Mouse (Mus musculus) stomach, postnatal 0 days (tissue): ENCODE results near the gene Dync1li1. TPM values are rescaled to one million over a fixed set of nuclear protein-coding genes. Genes with fewer than 3 reads are reported as not detected.

ENCODE experiments used
- ATAC-seq: fragments of 200-750 bp; cut with Nextera tagmentation; 2 replicates; pipeline ENCODE4 v1.8.0; 2017; ENCODE audit not compliant: low FRiP score, low TSS enrichment
- DNase-seq: peaks from one replicate; pipeline ENCODE4 v3.0.0-alpha.2; 2016; ENCODE audit warnings: low spot score
- H3K27ac ChIP-seq: fragments of 300-500 bp; sonication (generic); replicated peaks from 2 replicates; pipeline ENCODE4 v1.5.1; 2014; ENCODE audit warnings: mild to moderate bottlenecking, control low read depth
- H3K27me3 ChIP-seq: fragments of 300-500 bp; sonication (generic); 2 replicates; pipeline ENCODE4 v1.6.1; 2014; ENCODE audit warnings: low read length; ENCODE audit not compliant: control insufficient read depth, insufficient read depth
- H3K36me3 ChIP-seq: fragments of 300-500 bp; sonication (generic); 2 replicates; pipeline ENCODE4 v1.6.1; 2014; ENCODE audit warnings: low read length, mixed read lengths; ENCODE audit not compliant: control insufficient read depth, insufficient read depth
- H3K4me1 ChIP-seq: fragments of 300-500 bp; sonication (generic); replicated peaks from 2 replicates; pipeline ENCODE4 v1.6.1; 2014; ENCODE audit warnings: antibody characterized with exemption; ENCODE audit not compliant: control insufficient read depth, insufficient read depth
- H3K4me2 ChIP-seq: fragments of 300-500 bp; sonication (generic); replicated peaks from 2 replicates; pipeline ENCODE4 v1.6.1; 2014; ENCODE audit warnings: low read depth, mild to moderate bottlenecking, control low read depth, moderate library complexity
- H3K4me3 ChIP-seq: fragments of 300-500 bp; sonication (generic); 2 replicates; pipeline ENCODE4 v1.5.1; 2014; ENCODE audit warnings: low read depth, low read length, control low read depth
- H3K9ac ChIP-seq: fragments of 300-500 bp; sonication (generic); 2 replicates; pipeline ENCODE4 v1.6.1; 2014; ENCODE audit warnings: mild to moderate bottlenecking, low read length, control low read depth, mixed read lengths
- H3K9me3 ChIP-seq: fragments of 300-500 bp; sonication (generic); 2 replicates; pipeline ENCODE4 v1.6.1; 2016; ENCODE audit warnings: low read length; ENCODE audit not compliant: control insufficient read depth
- CTCF ChIP-seq: IDR thresholded peaks from 2 replicates; pipeline ENCODE4 v1.5.1; 2016; ENCODE audit warnings: antibody characterized with exemption, low read depth, mild to moderate bottlenecking, moderate library complexity
- EP300 ChIP-seq: optimal IDR thresholded peaks from 2 replicates; pipeline ENCODE3; 2016; ENCODE audit warnings: antibody characterized with exemption
- WGBS: fragments of 180-500 bp; shearing (Covaris S2); extraction: QIAGEN DNeasy Blood & Tissue Kit; methylation state at CpG from one replicate; pipeline ENCODE4 v1.1.7; 2014; 5-methylcytosine and 5-hydroxymethylcytosine counted together
- polyA plus RNA-seq: library from polyadenylated mRNA; unstranded; fragments of >200 nt; fragmentation: Nextera tagmentation; extraction: Ambion mirVana; gene quantifications from 2 replicates; pipeline ENCODE4 v1.2.1, GENCODE M21; 2015

Gene Dync1li1
- polyA plus RNA-seq, 1 experiment from 2014 or later = 35.7 TPM

DNA sequence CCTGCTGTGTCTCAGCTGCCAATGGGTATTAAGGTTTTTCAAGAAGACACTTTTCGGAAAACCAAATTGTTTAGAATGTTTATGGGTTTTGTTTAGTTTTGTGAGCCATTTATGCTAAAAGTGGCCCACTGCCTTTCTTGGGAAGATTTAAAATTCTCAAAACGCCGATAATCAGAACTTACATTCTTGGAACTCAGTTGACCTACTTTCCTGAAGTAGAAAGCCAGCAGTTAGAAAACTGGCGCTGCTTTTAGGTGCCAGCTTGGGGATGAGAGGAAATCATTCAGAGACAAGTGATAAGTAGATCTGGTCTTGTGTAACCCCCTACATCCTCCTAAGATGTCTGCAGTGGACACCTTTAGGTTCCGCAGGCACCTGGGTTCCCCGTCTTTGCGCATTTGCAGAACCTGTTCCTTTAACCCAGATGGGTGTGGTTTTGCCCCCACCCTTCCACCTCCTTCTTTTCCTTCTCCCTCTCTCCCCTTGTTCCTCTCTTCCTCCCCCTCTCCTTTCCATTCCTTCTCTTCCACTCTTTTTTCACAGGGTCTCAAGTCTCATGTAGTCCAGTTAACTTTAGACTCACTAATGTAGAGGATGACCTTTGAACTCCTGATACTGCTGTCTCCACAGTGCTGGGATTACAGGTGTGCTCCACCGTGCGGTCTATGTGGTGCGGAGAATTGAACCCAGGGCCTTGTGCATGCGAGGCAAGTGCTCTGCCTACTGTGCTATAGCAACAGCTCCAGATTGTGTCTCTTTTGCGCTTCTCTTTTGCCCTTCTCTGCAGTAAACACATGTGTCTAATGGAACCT lies 43.5 kb downstream of the Dync1li1 start:
- ATAC-seq (no peak), DNase-seq (peak; percentile 39)
- peaks cover 10% of the 10 kb centered on the region; the same call in 1 of the 2 replicates for H3K4me1 ChIP-seq
- TF ChIP-seq EP300 = no peak
- TF ChIP-seq CTCF = no peak
- no peaks in the 10 kb centered on the region for H3K36me3 ChIP-seq
- WGBS = 47% methylated on average over 12 of the region's 12 CpGs
- peak overlapping the region; percentile 64 for H3K4me2 ChIP-seq
- no peaks in the 10 kb centered on the region for H3K27me3 ChIP-seq
- H3K9ac ChIP-seq = peak overlapping the region; percentile 81
- H3K4me3 ChIP-seq = peak overlapping the region; percentile 71
- peak overlapping the region; percentile 95 for H3K27ac ChIP-seq
- no peaks in the 10 kb centered on the region for H3K9me3 ChIP-seq

DNA sequence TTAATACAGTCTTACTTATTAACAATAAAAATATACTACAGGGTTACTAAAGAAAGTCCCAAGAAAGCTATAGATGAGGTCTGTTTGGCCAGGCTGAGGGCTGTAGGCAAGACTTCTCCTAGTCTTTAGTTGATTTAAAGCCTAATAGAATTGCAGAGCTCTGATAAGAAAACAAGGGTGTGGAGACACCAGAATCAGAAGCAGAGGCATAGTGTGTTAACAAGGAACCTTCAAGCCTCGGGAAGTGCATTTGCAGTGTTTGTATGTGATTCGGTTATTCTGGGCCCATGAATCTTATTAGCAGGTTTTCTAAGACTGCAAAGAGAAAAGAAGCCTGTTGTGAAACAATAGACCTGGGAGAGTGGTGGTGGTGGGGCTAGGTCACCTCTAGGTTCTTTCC lies 44.6 kb downstream of the Dync1li1 start:
- H3K36me3 ChIP-seq = no peaks in the 10 kb centered on the region
- H3K4me1 ChIP-seq = peaks cover 11% of the 10 kb centered on the region; the same call in 1 of the 2 replicates
- 67% methylated on average over 2 of the region's 2 CpGs for WGBS
- H3K9ac ChIP-seq = no peak overlapping the region
- no peaks in the 10 kb centered on the region for H3K27me3 ChIP-seq
- TF ChIP-seq EP300 = no peak
- TF ChIP-seq CTCF = no peak
- DNase-seq (no peak), ATAC-seq (no peak)
- H3K9me3 ChIP-seq = no peaks in the 10 kb centered on the region
- H3K4me2 ChIP-seq = no peak overlapping the region
- H3K27ac ChIP-seq = no peak overlapping the region
- H3K4me3 ChIP-seq = no peak overlapping the region

DNA sequence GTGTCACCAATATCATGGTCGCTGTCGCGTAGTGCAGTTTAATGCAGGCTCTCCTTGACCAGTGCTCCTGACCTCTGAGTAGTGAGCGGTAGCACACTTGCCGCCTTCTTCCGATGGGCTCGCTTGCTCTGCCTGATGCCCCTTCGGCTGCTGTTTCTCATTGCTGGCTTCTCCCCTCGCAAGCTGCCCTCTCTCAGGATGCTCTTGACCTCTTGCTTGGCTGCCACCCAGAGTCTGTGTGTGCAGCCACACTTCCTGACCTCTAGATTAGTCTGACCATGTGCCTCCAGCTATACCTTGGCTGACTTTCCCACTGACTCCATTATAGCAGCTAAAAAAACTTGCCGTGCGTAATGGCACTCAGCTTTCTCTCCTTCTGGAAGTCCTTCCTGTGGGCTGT lies 47.9 kb downstream of the Dync1li1 start:
- ATAC-seq = peak; percentile 21
- H3K4me3 ChIP-seq = no peak overlapping the region
- peak; percentile 27 for DNase-seq
- WGBS = 59% methylated on average over 11 of the region's 11 CpGs
- no peaks in the 10 kb centered on the region; the same call in 1 of the 2 replicates for H3K36me3 ChIP-seq
- no peak overlapping the region for H3K4me2 ChIP-seq
- H3K9me3 ChIP-seq = no peaks in the 10 kb centered on the region
- no peak for TF ChIP-seq EP300
- TF ChIP-seq CTCF = no peak
- H3K4me1 ChIP-seq = peaks cover 11% of the 10 kb centered on the region; the same call in 1 of the 2 replicates
- no peaks in the 10 kb centered on the region for H3K27me3 ChIP-seq
- H3K9ac ChIP-seq = no peak overlapping the region
- H3K27ac ChIP-seq = peak overlapping the region; percentile 61; the same call in 1 of the 2 replicates

DNA sequence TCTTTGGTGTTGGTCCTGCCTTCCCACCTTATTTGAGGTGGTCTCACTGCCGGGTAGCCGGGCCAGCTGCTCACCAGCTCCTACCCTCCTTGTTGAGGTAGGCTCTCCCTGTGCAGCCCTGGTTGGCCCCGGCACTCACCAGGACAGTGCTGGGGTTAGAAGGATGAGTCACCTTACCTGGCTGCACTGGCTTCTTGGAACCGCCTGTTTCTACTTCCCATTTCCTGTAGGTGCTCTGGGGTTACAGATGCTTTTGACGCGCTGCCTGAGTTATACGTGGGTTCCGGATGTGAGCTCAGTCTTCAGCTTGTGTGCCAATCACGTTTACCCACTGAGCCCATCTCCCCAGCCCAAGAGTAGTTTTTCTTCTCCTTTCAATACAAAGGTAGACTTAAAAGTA lies 51.7 kb downstream of the Dync1li1 start:
- no peak for TF ChIP-seq CTCF
- TF ChIP-seq EP300 = no peak
- 63% methylated on average over 9 of the region's 9 CpGs for WGBS

DNA sequence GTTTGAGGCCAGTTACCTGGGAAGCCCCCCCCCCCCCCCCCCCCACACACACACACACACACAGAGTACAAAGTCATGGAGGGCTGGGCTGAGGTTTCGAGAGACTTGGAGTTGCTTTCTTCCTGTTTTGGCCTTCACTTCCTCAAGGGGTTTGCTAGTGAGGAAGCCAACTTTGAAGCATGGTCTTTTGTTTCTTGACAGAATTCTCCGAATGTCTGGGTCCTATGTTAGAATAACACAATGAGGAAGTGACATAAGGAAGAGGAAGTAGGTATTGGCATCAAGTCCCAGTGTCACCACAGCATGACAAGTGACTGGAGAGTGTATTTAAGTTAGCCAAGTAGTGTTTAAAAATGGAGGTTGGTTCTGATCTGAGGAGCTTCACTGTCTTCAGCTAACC lies 54.1 kb downstream of the Dync1li1 start:
- Histone ChIP-seq H3K36me3 (peaks cover 6% of the 10 kb centered on the region), H3K9ac (no peak overlapping the region), H3K4me3 (no peak overlapping the region), H3K27ac (no peak overlapping the region), H3K4me2 (no peak overlapping the region), H3K27me3 (no peaks in the 10 kb centered on the region), H3K4me1 (no peaks in the 10 kb centered on the region), H3K9me3 (no peaks in the 10 kb centered on the region)
- DNase-seq (no peak), ATAC-seq (no peak)
- WGBS = 73% methylated on average over 2 of the region's 2 CpGs
- TF ChIP-seq EP300 (no peak), CTCF (no peak)

More for the DNA sequence above, 51.7 kb downstream of the Dync1li1 start:
- Histone ChIP-seq H3K9ac (no peak overlapping the region), H3K4me1 (peaks cover 6% of the 10 kb centered on the region; the same call in 1 of the 2 replicates), H3K27me3 (no peaks in the 10 kb centered on the region), H3K9me3 (no peaks in the 10 kb centered on the region), H3K27ac (no peak overlapping the region), H3K4me3 (no peak overlapping the region), H3K36me3 (peaks cover under 1% of the 10 kb centered on the region), H3K4me2 (no peak overlapping the region)
- ATAC-seq (peak; percentile 65), DNase-seq (no peak)

DNA sequence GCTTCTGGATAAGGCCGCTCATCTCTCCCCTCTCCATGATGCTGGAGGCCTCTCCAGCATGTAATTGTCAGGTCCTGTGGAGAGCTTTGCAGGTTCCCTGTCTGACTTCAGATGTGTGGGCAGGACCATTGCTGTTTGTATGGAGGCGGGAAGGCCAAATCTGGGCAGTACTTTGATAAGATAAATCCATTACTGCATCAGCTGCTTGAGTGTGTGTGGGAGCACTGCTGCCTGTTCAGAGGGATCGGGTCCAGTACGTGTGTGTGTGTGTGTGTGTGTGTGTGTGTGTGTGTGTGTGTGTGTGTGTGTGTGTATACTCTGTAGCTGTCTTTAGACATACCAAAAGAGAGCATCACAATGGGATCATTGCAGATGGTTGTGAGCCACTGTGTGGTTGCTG lies 56.6 kb downstream of the Dync1li1 start:
- 68% methylated on average over 3 of the region's 4 CpGs for WGBS
- H3K36me3 ChIP-seq = peaks cover 7% of the 10 kb centered on the region
- H3K4me1 ChIP-seq = no peaks in the 10 kb centered on the region
- H3K9ac ChIP-seq = no peak overlapping the region
- H3K9me3 ChIP-seq = no peaks in the 10 kb centered on the region
- no peak overlapping the region for H3K4me2 ChIP-seq
- no peak overlapping the region for H3K4me3 ChIP-seq
- TF ChIP-seq CTCF (no peak), EP300 (no peak)
- H3K27me3 ChIP-seq = no peaks in the 10 kb centered on the region
- ATAC-seq (no peak; the same call in 1 of the 2 replicates), DNase-seq (no peak)
- no peak overlapping the region for H3K27ac ChIP-seq
